Mouse (Mus musculus) urinary bladder, postnatal 36 days (tissue): ENCODE results near the gene Emx2.

Experiments
- DNase-seq, 2 experiments: peaks; one replicate each; pipeline ENCODE4 v3.0.0; 2022; ENCODE audit warnings: low spot score in 2 of 2, mixed read lengths in 1 of 2

The Emx2 gene

DNA sequence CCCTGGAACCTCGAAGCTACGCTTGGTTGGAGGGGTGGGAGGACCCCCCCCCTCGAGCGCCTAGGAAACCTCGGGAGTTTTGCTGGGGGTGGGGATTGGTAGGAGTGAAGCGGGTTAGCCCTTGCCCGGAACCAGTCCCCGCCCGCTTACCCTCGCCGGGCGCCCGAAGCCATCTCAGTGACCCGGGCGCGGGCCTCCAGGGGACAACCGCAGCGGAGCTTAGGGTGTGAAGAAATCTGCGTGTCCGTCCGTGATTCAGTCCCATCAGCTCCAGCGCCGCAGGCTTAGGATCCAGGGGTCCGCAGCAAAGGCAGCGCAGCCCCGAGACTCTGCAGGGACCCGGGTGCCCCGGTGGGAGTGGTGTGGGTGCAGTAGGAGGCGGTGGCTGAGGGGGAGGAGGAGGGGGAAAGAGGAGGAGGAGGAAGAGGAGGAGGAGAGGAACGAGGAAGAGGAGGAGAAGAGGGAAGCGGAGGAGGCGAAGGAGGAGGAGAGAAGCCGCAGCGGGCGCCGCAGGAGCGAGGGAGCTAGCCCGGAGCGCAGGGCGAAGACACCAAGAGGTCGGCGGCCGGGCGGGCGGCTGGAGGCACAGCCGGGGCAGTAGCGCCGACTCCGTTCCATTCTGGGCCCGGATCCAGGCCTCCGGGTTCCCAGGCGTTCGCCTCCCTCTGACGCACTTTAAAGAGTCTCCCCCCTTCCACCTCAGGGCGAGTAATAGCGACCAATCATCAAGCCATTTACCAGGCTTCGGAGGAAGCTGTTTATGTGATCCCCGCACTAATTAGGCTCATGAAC, at the start of gene Emx2:
Gene Emx2 (plus strand): TSS at position 422 of the 792 bp plus-strand sequence.
- DNase-seq: peak in 1 of 2 experiments; percentile 74

- no peak for DNase-seq
Observed at GRCm38 (mm10) chr19:59414128-59414527, 44.0 kb upstream of the Emx2 start.

GRCm38 (mm10) chr19:59418024-59418423, 40.1 kb upstream of the Emx2 start:
- peak; percentile 84 to 89 for DNase-seq

DNA sequence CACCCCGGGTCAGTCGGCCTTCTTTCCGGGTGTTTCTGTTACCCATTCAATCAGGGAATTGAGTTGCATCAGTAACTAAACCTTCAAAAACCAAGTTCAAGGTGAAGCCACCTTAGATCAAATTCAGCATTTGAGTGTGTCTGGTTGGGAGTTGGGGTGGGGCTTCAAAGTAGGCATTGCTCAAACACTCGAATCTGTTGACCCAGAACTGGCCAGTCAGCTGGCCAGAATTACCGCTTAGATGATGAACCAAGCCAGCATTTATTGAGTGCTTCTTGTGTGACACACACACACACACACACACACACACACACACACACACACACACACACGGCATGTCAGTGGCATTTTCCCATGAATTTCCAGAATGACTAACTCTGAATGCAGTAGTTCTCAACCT, 39.5 kb upstream of the Emx2 start:
- no peak for DNase-seq

DNA sequence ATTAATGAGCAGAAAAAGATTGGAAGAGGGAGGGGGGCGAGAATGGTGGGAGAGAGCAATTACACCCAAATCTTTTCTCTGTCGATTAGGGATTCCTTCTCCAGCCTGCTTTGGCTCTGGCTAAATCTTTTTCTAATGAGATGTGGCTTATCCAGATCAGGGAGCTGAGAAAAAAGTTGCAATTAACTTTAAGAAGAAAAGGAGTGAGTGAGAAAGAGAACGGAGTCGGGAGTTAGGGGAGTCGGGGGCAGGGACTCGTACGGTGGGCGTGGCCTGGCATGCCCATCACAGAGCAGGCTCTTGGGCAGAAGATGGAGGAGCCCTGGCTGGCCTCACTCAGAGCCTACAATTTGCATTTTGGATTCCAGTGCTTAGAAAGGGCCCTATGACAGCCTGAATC, 35.8 kb upstream of the Emx2 start:
- no peak for DNase-seq

- DNase-seq: no peak
Observed at GRCm38 (mm10) chr19:59423685-59424084, 34.5 kb upstream of the Emx2 start.

DNA sequence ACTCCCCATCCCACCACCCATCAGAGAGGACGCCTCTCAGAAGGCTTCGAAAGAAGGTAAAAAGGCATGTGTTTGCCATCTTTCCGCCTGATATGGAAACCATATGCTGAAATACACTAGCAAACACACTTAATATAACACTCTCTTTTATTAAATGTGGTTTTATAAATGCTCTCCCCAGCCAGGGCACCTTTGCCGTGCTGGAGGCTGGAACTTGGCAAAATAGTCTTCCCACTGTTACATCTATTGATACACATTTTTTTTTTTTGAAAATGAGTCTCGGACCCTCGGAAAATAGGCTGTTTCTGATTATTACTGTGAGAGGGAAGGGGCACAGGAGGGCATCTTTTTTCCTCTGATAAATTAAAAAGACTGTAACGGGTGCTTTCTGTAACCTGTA, 33.2 kb upstream of the Emx2 start:
- DNase-seq: no peak

GRCm38 (mm10) chr19:59432286-59432685, 25.9 kb upstream of the Emx2 start:
- DNase-seq: no peak

- DNase-seq: no peak
Observed at GRCm38 (mm10) chr19:59450561-59451135, 7.5 kb upstream of the Emx2 start.

- DNase-seq: no peak
Observed at GRCm38 (mm10) chr19:59451441-59451951, 6.7 kb upstream of the Emx2 start.

DNA sequence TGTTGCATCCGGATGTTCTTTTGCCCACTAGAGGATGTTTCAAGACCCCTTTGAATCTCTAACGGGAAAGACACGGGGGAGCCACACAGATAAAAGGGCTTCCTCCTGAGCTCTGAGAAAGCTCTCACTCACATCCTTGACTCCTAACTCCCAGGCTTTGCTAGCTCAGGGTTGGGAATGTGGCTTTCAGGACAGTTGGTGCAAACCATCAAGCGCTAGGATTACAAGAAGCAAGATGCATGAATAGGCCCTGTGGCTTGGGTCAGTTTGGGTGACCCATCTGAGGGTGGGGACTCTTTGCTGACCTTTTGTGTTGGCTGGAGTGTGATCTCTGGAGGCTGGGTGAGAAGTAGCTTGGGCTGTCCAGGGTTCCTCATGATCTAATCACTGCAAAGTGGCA, 5.9 kb upstream of the Emx2 start:
- DNase-seq: no peak

DNA sequence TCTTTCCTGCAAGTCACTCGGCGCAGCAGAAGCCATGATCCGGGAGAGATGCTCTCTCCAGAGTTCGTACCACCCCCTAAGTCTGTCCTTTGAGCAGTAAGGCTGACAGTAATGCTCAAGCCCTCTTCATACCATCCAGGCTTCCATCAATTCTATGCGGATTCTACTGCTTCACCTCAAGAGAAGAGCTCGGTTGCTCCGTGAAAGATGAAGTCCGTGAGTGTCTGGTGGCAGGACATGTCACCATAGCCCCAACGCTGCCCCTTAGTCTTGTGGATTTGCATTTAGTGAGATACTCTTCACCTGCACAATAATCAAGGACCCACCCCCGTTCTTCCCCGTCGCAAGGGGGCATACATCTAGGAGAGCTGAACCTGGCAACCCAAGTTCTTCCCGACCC, 4.6 kb upstream of the Emx2 start:
- DNase-seq: no peak

- DNase-seq: peak; percentile 52 to 74
Observed at GRCm38 (mm10) chr19:59454196-59454595, 4.0 kb upstream of the Emx2 start.

DNA sequence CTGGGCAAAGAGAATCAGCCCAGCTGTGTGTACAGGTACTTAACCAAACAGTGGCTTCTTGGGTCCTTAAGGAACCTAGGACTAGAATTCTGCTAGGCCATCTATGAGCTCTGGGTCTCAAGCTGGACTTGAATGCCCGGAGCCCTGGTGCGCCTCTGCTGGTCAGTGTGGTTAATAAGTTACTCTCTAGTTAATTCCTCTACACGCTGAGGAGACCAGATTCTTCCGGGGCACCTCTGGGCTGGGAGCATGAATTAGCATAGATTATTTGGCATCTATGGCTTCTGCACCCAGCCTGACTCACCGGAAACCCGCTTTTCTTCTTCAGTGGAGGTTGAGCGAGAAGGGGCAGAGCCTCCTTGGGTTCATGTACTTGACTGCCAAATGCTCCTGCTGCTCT, 2.5 kb upstream of the Emx2 start:
- DNase-seq: no peak

DNA sequence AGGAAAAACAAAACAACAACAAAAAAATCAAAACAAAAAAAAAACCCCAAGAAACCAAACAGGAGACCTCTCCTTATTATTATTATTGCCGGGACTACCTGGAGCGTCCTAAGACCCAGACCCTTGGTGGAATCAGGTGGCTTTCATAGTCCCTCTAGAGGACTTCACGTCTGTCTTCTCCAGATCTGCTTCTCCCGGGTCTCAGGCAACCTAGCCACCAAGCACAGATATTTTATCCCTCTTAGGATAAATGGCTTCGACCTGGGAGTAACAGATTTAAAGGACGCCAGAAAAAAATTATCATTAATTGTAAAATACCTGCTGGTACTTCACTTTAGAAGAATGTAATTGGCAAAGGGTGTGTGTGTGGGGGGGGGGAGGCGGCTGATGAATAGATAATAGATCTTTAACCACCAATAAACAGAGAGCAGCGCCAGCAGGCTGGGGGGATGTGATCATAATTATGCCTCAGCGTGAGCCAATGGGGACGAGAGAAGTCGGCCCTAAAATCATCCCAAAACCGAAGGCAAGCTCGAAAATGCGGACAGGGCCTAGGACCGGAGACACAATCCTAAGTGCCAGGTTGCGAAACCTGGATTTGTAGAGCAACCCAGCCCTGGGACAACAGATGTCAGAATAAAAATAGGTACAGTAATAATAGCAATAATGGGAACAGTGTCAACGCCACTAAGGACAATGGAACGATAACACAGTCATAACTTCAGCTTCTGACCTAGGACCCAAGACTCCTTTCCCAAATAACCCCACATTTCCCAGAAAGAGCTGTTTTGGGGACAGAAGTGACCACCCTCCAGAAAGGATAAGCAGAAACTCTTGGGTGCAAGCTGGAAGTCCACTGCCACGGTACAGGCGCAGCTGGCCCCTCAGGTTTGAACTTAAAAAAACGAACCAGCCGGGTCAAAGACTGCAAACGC, 894 bp upstream of the Emx2 start:
- peak in 1 of 2 experiments; percentile 57 for DNase-seq

GRCm38 (mm10) chr19:59458743-59459135, 567 bp downstream of the Emx2 start:
- DNase-seq: no peak

DNA sequence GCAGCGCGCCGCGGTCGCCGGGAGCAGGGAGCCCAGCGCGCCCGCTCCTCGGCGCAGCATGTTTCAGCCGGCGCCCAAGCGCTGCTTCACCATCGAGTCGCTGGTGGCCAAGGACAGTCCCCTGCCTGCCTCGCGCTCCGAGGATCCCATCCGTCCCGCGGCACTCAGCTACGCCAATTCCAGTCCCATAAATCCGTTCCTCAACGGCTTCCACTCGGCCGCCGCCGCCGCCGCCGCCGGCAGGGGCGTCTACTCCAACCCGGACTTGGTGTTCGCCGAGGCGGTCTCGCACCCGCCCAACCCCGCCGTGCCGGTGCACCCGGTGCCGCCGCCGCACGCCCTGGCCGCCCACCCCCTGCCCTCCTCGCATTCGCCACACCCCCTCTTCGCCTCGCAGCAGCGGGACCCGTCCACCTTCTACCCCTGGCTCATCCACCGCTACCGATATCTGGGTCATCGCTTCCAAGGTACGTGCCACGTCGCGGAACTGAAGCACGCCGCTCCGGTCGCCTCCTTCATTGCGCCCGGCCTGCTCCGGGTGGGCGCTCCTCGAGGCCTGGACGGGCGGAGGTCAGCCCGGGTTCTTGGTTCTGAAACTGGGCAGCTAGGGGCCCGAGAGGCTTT, 1.1 kb downstream of the Emx2 start:
- no peak for DNase-seq

DNA sequence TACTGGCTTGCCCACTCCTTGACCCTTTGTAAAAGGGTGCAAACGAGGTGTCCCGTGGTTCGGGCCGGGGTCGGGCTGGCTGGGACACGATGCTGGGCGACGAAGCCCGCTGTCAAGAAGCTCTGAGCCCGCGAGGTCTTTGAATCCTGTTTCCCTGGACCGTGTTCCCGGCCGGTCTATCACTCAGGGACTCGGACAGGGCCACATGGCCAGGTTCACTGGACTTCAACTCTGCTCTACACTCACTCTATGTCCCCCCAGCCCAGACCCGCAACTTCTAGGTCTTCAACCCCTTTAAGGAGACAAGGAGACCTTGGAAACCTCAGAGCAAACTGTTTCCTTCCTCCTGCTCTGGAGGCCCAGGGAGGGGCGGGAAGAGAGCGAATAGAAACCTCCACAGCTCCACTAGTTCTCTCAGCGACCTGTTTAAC, 1.7 kb downstream of the Emx2 start:
- no peak for DNase-seq

DNA sequence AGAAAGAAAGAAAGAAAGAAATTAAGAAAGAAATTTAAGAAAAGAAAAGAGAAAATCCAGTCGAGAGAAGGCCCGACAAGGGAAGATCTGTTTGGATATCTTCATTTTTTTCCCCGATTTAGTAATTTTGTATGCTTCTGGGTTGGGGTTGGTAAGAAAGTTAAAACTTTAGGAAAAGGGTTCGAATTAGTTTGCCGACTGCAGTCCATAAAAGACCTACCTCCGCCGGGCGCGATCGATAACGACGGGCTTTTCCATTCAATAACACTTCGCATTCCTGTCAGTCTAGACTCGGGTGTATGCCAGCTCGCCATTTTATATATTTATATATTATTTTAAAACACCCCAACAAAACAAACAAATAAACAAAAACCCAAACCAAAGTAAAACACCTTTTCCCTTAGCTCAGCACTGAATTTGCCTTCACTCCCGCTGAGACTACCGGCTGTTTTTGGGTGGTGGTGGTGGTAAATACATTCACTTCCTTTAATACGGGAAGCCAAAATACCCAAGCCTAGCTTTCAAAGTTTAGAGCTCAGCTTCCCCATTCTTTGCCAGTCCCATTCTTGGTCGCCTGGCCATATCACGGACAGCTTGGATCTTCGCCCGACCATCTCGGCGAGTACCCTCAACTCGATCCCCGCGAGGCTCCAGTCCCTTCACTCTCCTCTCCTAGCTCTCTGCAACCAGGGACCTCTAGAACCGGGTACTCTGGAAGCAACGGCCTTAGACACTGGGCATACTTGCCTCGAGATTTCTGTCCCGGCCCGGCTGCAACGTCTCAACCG, 2.4 kb downstream of the Emx2 start:
- DNase-seq: no peak

- no peak for DNase-seq
Observed at GRCm38 (mm10) chr19:59461481-59462421, 3.6 kb downstream of the Emx2 start.
